8 mouse cellular contexts compared by ENCODE assay signal in the genomic region with DNA sequence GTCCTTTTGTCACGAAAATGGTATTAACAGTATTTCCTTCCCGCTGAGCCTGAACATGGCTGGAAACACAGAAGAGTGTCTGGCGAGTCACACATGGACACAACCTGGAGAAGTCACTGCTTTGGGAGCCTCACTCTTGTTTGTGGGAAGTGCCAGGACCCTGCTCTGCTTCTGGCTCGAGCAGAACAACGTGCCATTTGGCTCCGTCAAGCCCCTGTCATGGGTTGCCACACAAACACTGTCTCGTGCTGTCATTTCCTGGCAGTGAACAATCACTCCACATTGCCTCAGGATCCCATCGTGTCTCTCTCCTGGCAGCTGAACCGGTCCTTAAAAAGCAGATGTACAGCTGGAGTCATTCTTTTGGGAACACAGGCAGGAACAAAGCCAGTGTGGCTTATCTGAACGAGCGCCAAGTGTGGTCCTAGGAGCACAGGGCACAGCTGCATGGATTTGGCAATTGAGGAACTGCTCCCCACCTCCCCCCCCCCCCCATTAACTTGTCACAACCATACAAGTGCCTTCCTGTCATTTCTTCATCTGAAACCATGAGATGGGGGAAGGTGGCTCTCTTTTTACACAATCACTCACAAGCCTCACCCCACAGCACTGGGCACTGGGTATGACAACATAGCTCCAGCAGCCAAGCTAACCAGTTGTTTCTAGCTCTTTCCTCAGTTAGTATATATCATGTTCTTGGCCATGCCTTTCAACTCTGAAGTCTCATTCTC. TPM values are rescaled to one million over a fixed set of nuclear protein-coding genes. Genes with fewer than 3 reads are reported as not detected.
DNase-seq lines count a peak whose midpoint lies in the region; ATAC-seq and TF ChIP-seq lines count a peak whose summit lies in the region.

No protein-coding gene starts in this region.

- peak; percentile 21 to 34; a peak in 2 of 4 replicates for TF ChIP-seq EP300 in MEL (IDR thresholded peaks at IDR 0.05; ENCODE audit: low read depth in 1 of 2, low read length in 2 of 2)

- peak; percentile 85 for DNase-seq in MEL (ENCODE audit: low read depth, low spot score)
- DNase-seq in cerebellum, adult 8-10 months = peak; percentile 53
- peak; percentile 75 for DNase-seq in heart, postnatal 4 days
- peak; percentile 35 to 61 for DNase-seq in layer of hippocampus, adult 8-10 months (ENCODE audit: low spot score in 2 of 2)
- peak; percentile 73 for DNase-seq in lung, embryonic 14.5 days
- peak; percentile 67 for DNase-seq in thymus, postnatal 14 days

- peaks cover 0 to 29% of the 10 kb centered on the region in 2 experiments; a peak in 2 of 4 replicates for H3K36me3 ChIP-seq in MEL (ENCODE audit: control insufficient read depth in 1 of 2, insufficient read depth in 2 of 2, low read length in 2 of 2)
- H3K36me3 ChIP-seq in lung, embryonic 14.5 days (ENCODE audit: insufficient read depth) = no peaks in the 10 kb centered on the region
- no peaks in the 10 kb centered on the region for H3K36me3 ChIP-seq in neural tube, embryonic 15.5 days

- peak overlapping the region; percentile 61 to 79 for H3K4me3 ChIP-seq in MEL (ENCODE audit: control insufficient read depth in 1 of 2, insufficient read depth in 1 of 2, low read depth in 2 of 2, low read length in 2 of 2)
- H3K4me3 ChIP-seq in lung, embryonic 14.5 days (ENCODE audit: low read depth, low read length) = peak overlapping the region; percentile 31
- H3K4me3 ChIP-seq in neural tube, embryonic 15.5 days (replicated peaks) = peak overlapping the region; percentile 34

- no peak for TF ChIP-seq CTCF in MEL (IDR thresholded peaks at IDR 0.05 in 2 of 3, conservative IDR thresholded peaks at IDR 0.05 in 1 of 3; ENCODE audit: control insufficient read depth in 1 of 3, insufficient read depth in 1 of 3, low read depth in 2 of 3, low read length in 3 of 3, poor library complexity in 1 of 3, severe bottlenecking in 1 of 3)
- TF ChIP-seq CTCF in lung, embryonic 14.5 days (IDR thresholded peaks at IDR 0.05; ENCODE audit: low read depth) = no peak

- peak overlapping the region; percentile 65 for H3K4me2 ChIP-seq in lung, embryonic 14.5 days
- peak overlapping the region; percentile 55 for H3K4me2 ChIP-seq in neural tube, embryonic 15.5 days

- no peaks in the 10 kb centered on the region for H3K9me3 ChIP-seq in MEL (replicated peaks; ENCODE audit: insufficient read depth, low read length)
- H3K9me3 ChIP-seq in lung, embryonic 14.5 days (ENCODE audit: low read depth, low read length) = no peaks in the 10 kb centered on the region
- H3K9me3 ChIP-seq in neural tube, embryonic 15.5 days (replicated peaks) = no peaks in the 10 kb centered on the region

- peak overlapping the region; percentile 79 for H3K27ac ChIP-seq in MEL (ENCODE audit: control insufficient read depth, low read depth, low read length)
- peak overlapping the region; percentile 99 for H3K27ac ChIP-seq in lung, embryonic 14.5 days (ENCODE audit: low read depth)
- peak overlapping the region; percentile 99 for H3K27ac ChIP-seq in neural tube, embryonic 15.5 days (replicated peaks)

- peak overlapping the region; percentile 61 for H3K9ac ChIP-seq in MEL (ENCODE audit: control insufficient read depth, low read depth, low read length, poor library complexity, severe bottlenecking)
- H3K9ac ChIP-seq in lung, embryonic 14.5 days = peak overlapping the region; percentile 35
- peak overlapping the region; percentile 56 for H3K9ac ChIP-seq in neural tube, embryonic 15.5 days (replicated peaks)

- peaks cover 24% of the 10 kb centered on the region for H3K79me2 ChIP-seq in MEL (ENCODE audit: control insufficient read depth, insufficient read depth, low read length, poor library complexity)

- ATAC-seq in frontal cortex, adult (ENCODE audit: low TSS enrichment) = peak; percentile 1; the same call in 1 of the 2 replicates
- ATAC-seq in lung, embryonic 14.5 days (ENCODE audit: insufficient read depth) = peak; percentile 7; the same call in 1 of the 2 replicates
- peak; percentile 28 for ATAC-seq in neural tube, embryonic 15.5 days (ENCODE audit: low FRiP score)

- no peaks in the 10 kb centered on the region for H3K27me3 ChIP-seq in MEL (ENCODE audit: control insufficient read depth in 1 of 2, insufficient read depth in 2 of 2, low read length in 2 of 2)
- no peaks in the 10 kb centered on the region for H3K27me3 ChIP-seq in lung, embryonic 14.5 days (ENCODE audit: insufficient read depth, low read length)
- no peaks in the 10 kb centered on the region for H3K27me3 ChIP-seq in neural tube, embryonic 15.5 days (replicated peaks)

- H3K4me1 ChIP-seq in MEL (ENCODE audit: control insufficient read depth in 1 of 2, insufficient read depth in 2 of 2, low read length in 2 of 2) = peaks cover 12 to 20% of the 10 kb centered on the region in 2 experiments
- peaks cover 28% of the 10 kb centered on the region for H3K4me1 ChIP-seq in lung, embryonic 14.5 days (ENCODE audit: insufficient read depth)
- H3K4me1 ChIP-seq in neural tube, embryonic 15.5 days = peaks cover 50% of the 10 kb centered on the region

- 12% methylated on average over 11 of the region's 11 CpGs for WGBS in lung, embryonic 14.5 days
- 6% methylated on average over 11 of the region's 11 CpGs for WGBS in neural tube, embryonic 15.5 days

- peak; percentile 21 to 27; a peak in 1 of 4 replicates for TF ChIP-seq POLR2A in MEL (IDR thresholded peaks at IDR 0.05; ENCODE audit: control insufficient read depth in 1 of 2, insufficient read depth in 1 of 2, low read depth in 1 of 2, low read length in 2 of 2, poor library complexity in 1 of 2)

- TF ChIP-seq RAD21 in MEL (IDR thresholded peaks at IDR 0.05; ENCODE audit: low read depth, low read length) = no peak

TF ChIP-seq in MEL, 35 proteins besides CTCF, POLR2A, EP300 and RAD21 (continues in another document):
- peak; percentile 23; the same call in 1 of the 2 replicates for TF ChIP-seq TAL1 (IDR thresholded peaks at IDR 0.05; ENCODE audit: low read length)
- no peak for TF ChIP-seq ZC3H11A (IDR thresholded peaks at IDR 0.05; ENCODE audit: low read depth, low read length)
- TF ChIP-seq SIN3A (IDR thresholded peaks at IDR 0.05; ENCODE audit: low read length) = peak; percentile 90
- 0 out of 2 replicates have a peak, but pooled peaks have one; percentile 14 for TF ChIP-seq CHD1 (IDR thresholded peaks at IDR 0.05; ENCODE audit: low read depth, low read length)
- TF ChIP-seq MYC (IDR thresholded peaks at IDR 0.05; ENCODE audit: low read depth, low read length) = no peak
- peak; percentile 75 for TF ChIP-seq ETS1 (IDR thresholded peaks at IDR 0.05; ENCODE audit: low read depth, low read length)
- TF ChIP-seq POLR2AphosphoS5 (IDR thresholded peaks at IDR 0.05; ENCODE audit: borderline replicate concordance, low read depth, low read length) = 0 out of 2 replicates have a peak, but pooled peaks have one; percentile 22
- TF ChIP-seq USF2 (IDR thresholded peaks at IDR 0.05; ENCODE audit: borderline replicate concordance in 1 of 2, insufficient read depth in 1 of 2, low read depth in 1 of 2, low read length in 2 of 2) = no peak
- TF ChIP-seq NRF1 (IDR thresholded peaks at IDR 0.05; ENCODE audit: insufficient read depth, low read depth, low read length, poor library complexity, severe bottlenecking) = no peak
- TF ChIP-seq MAFK (IDR thresholded peaks at IDR 0.05; ENCODE audit: borderline replicate concordance, low read depth, low read length) = no peak
- TF ChIP-seq GATA1 (IDR thresholded peaks at IDR 0.05; ENCODE audit: low read depth, low read length) = no peak
- TF ChIP-seq E2F4 (IDR thresholded peaks at IDR 0.05; ENCODE audit: borderline replicate concordance, low read depth, low read length) = no peak
- TF ChIP-seq USF1 (IDR thresholded peaks at IDR 0.05; ENCODE audit: low read depth, low read length) = no peak
- TF ChIP-seq MEF2A (IDR thresholded peaks at IDR 0.05; ENCODE audit: extremely low read depth, insufficient replicate concordance, low read depth, low read length, poor library complexity, severe bottlenecking) = 0 out of 2 replicates have a peak, but pooled peaks have one; percentile 7

RNA-seq across cellular contexts. Expression of gene Sde2, which starts 2.3 kb away (rescaled TPM):
- total RNA-seq in MEL (2012; rRNA removed) = 31.4 and 35.5 TPM in 2 replicates
- 10 to 100 TPM in 1 of 2 experiments, not detected in 1; 48.0 TPM for polyA plus RNA-seq in MEL (2012; ENCODE audit: insufficient read depth in 1 of 2, insufficient read length in 2 of 2, low read depth in 1 of 2, low replicate concordance in 2 of 2, missing spikeins in 1 of 2)
- total RNA-seq in heart, postnatal 4 days (2021) = 10 to 100 TPM; 17.7 to 19.8 TPM
- 10 to 100 TPM; 22.3 to 24.9 (median 22.6) TPM for total RNA-seq in layer of hippocampus, adult 8-10 months (2022)
- 35.2 and 35.9 TPM in 2 replicates for polyA plus RNA-seq in lung, embryonic 14.5 days (2014; fragmentation: Nextera tagmentation; extraction: Ambion mirVana)
- 28.0 and 30.8 TPM in 2 replicates for polyA plus RNA-seq in neural tube, embryonic 15.5 days (2015; fragmentation: Nextera tagmentation; extraction: Ambion mirVana)

RNA-seq across cellular contexts. Expression of gene H3f3a, which starts 34.9 kb away (rescaled TPM):
- 573 and 574 TPM in 2 replicates for total RNA-seq in MEL (2012; rRNA removed)
- polyA plus RNA-seq in MEL (2012; ENCODE audit: insufficient read depth in 1 of 2, insufficient read length in 2 of 2, low read depth in 1 of 2, low replicate concordance in 2 of 2, missing spikeins in 1 of 2) = 100 to 1,000 TPM; 265 to 903 TPM
- total RNA-seq in heart, postnatal 4 days (2021) = 1,000 to 10,000 TPM in 1 of 2 experiments, 100 to 1,000 TPM in 1; 959 to 1,008 TPM
- 100 to 1,000 TPM; 296 to 316 (median 303) TPM for total RNA-seq in layer of hippocampus, adult 8-10 months (2022)
- 2,358 and 2,465 TPM in 2 replicates for polyA plus RNA-seq in lung, embryonic 14.5 days (2014; fragmentation: Nextera tagmentation; extraction: Ambion mirVana)
- polyA plus RNA-seq in neural tube, embryonic 15.5 days (2015; fragmentation: Nextera tagmentation; extraction: Ambion mirVana) = 2,562 and 2,745 TPM in 2 replicates

RNA-seq across cellular contexts. Expression of gene Lefty2, which starts 44.2 kb away (rescaled TPM):
- total RNA-seq in MEL (2012; rRNA removed) = not detected in 2 replicates
- polyA plus RNA-seq in MEL (2012; ENCODE audit: insufficient read depth in 1 of 2, insufficient read length in 2 of 2, low read depth in 1 of 2, low replicate concordance in 2 of 2, missing spikeins in 1 of 2) = not detected
- total RNA-seq in heart, postnatal 4 days (2021) = not detected
- total RNA-seq in layer of hippocampus, adult 8-10 months (2022) = 1 to 10 TPM in 2 of 4 experiments, under 1 TPM in 2; 0.68 to 3.4 (median 1.7) TPM
- 0.08 TPM in 1 of 2 replicates, not detected in the other for polyA plus RNA-seq in lung, embryonic 14.5 days (2014; fragmentation: Nextera tagmentation; extraction: Ambion mirVana)
- 1.9 and 3.0 TPM in 2 replicates for polyA plus RNA-seq in neural tube, embryonic 15.5 days (2015; fragmentation: Nextera tagmentation; extraction: Ambion mirVana)

RNA-seq across cellular contexts. Expression of gene Pycr2, which starts 55.4 kb away (rescaled TPM):
- total RNA-seq in MEL (2012; rRNA removed) = 128 and 183 TPM in 2 replicates
- polyA plus RNA-seq in MEL (2012; ENCODE audit: insufficient read depth in 1 of 2, insufficient read length in 2 of 2, low read depth in 1 of 2, low replicate concordance in 2 of 2, missing spikeins in 1 of 2) = 100 to 1,000 TPM in 1 of 2 experiments, not detected in 1; 125 TPM
- total RNA-seq in heart, postnatal 4 days (2021) = 10 to 100 TPM; 16.1 to 18.8 TPM
- 10 to 100 TPM; 36.2 to 39.7 (median 39.3) TPM for total RNA-seq in layer of hippocampus, adult 8-10 months (2022)
- polyA plus RNA-seq in lung, embryonic 14.5 days (2014; fragmentation: Nextera tagmentation; extraction: Ambion mirVana) = 83.7 and 92.5 TPM in 2 replicates
- 73.7 and 80.6 TPM in 2 replicates for polyA plus RNA-seq in neural tube, embryonic 15.5 days (2015; fragmentation: Nextera tagmentation; extraction: Ambion mirVana)

Comparison
In these comparisons a context has a peak if more than half of its experiments do, and no peak if none do; other contexts are left out.
1. Peak in every context shown above with its lines: DNase-seq, ATAC-seq, H3K4me3 ChIP-seq and H3K27ac ChIP-seq.